Mouse (Mus musculus): ENCODE measurements around the gene Fkbp4.

Fkbp4 gene

GRCm38 (mm10) chr6:128436356-128437005, 2.0 kb downstream of the Fkbp4 start:
- no peak for DNase-seq

- DNase-seq: no peak
Observed at GRCm38 (mm10) chr6:128435474-128435873, 3.0 kb downstream of the Fkbp4 start.

- no peak for DNase-seq
Observed at GRCm38 (mm10) chr6:128433566-128433965, 4.9 kb downstream of the Fkbp4 start.

- no peak for DNase-seq
Observed at GRCm38 (mm10) chr6:128432356-128432915, 6.0 kb downstream of the Fkbp4 start.

GRCm38 (mm10) chr6:128429826-128430225, 8.7 kb downstream of the Fkbp4 start:
- DNase-seq: no peak

GRCm38 (mm10) chr6:128429300-128429699, 9.2 kb downstream of the Fkbp4 start:
- no peak for DNase-seq

GRCm38 (mm10) chr6:128427571-128427970, 10.9 kb downstream of the Fkbp4 start:
- DNase-seq: no peak

GRCm38 (mm10) chr6:128425046-128425445, 13.4 kb downstream of the Fkbp4 start:
- DNase-seq: no peak

GRCm38 (mm10) chr6:128424269-128425019, 14.0 kb downstream of the Fkbp4 start, which contains the start of gene Itfg2:
Gene Itfg2, minus strand, starts transcription at chr6:128424931.
- peak; percentile 91 for DNase-seq

GRCm38 (mm10) chr6:128423496-128424268, 14.8 kb downstream of the Fkbp4 start:
- no peak for DNase-seq

- no peak for DNase-seq
Observed at GRCm38 (mm10) chr6:128421480-128421879, 17.0 kb downstream of the Fkbp4 start.

GRCm38 (mm10) chr6:128421036-128421435, 17.4 kb downstream of the Fkbp4 start:
- DNase-seq: no peak

- DNase-seq: no peak
Observed at GRCm38 (mm10) chr6:128418076-128418475, 20.4 kb downstream of the Fkbp4 start.

- DNase-seq: no peak
Observed at GRCm38 (mm10) chr6:128416169-128416568, 22.3 kb downstream of the Fkbp4 start.

GRCm38 (mm10) chr6:128411115-128411514, 27.4 kb downstream of the Fkbp4 start:
- peak; percentile 87 for DNase-seq

- DNase-seq: no peak
Observed at GRCm38 (mm10) chr6:128410305-128410704, 28.2 kb downstream of the Fkbp4 start.

GRCm38 (mm10) chr6:128408544-128409125, 29.8 kb downstream of the Fkbp4 start:
- DNase-seq: no peak

- DNase-seq: no peak
Observed at GRCm38 (mm10) chr6:128404708-128405107, 33.8 kb downstream of the Fkbp4 start.

GRCm38 (mm10) chr6:128399421-128400185, 38.9 kb downstream of the Fkbp4 start:
- peak; percentile 61 for DNase-seq

GRCm38 (mm10) chr6:128398996-128399395, 39.5 kb downstream of the Fkbp4 start, which contains the start of gene Nrip2:
Gene Nrip2, plus strand, starts transcription at chr6:128399296.
- no peak for DNase-seq

GRCm38 (mm10) chr6:128397574-128398261, 40.8 kb downstream of the Fkbp4 start:
- DNase-seq: no peak

All from right cerebral cortex, postnatal 4 days (tissue).